Mouse (Mus musculus) cortical plate, adult 2 months (tissue): ENCODE results near the gene Wbp2nl.

ENCODE experiments used
- CTCF ChIP-seq: fragments of 200-500 bp; IDR thresholded peaks from 2 replicates; pipeline ENCODE4 v1.5.1; 2011; ENCODE audit warnings: mild to moderate bottlenecking, control low read depth, low read length; ENCODE audit not compliant: insufficient read depth; ENCODE audit errors: extremely low read depth
- POLR2A ChIP-seq: fragments of 200-500 bp; IDR thresholded peaks from 2 replicates; pipeline ENCODE4 v1.6.1; 2011; ENCODE audit warnings: mild to moderate bottlenecking, low read length, control low read depth; ENCODE audit not compliant: insufficient read depth; ENCODE audit errors: extremely low read depth

DNA sequence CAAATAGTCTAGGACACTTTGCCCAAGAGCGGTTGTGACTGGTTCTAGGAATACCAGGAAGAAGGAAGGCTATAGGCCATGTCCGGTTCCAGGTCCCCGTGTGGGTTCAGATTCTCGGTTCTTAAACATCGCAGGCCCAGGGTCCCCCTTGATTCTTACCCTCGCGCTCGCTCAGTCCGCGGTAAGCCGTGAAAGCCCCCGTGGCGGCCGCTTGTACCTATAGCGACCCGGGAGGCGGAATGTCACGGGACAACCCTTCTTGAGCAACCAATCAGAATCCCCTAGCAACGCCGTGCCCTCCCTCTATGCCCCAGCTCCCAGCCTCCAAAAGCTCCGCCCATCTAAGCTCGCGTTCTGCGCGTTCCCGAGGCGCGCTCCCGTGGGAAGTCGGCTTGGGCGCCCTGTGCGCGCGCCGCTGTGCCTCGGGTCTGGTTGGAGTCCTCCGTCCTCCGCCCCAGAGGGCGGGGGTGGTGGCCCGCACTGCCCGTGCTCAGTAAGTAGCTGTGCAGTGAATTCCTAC is 39.9 kb downstream of the Wbp2nl start, which contains the start of the genes Naga, Pheta2 and Smdt1:
- TF ChIP-seq CTCF (no peak), POLR2A (peak; percentile 33; the same call in 1 of the 2 replicates)
